Mouse (Mus musculus): Measurements from ENCODE around the gene Rpusd4. TPM values are rescaled to one million over a fixed set of nuclear protein-coding genes. Genes with fewer than 3 reads are reported as not detected.

The Rpusd4 gene
- total RNA-seq, 1 experiment: 28.8 TPM

GRCm38 (mm10) chr9:35318537-35319172, 51.0 kb downstream of the Rpusd4 start:
- no peak for TF ChIP-seq MAFK (IDR thresholded peaks at IDR 0.05; ENCODE audit: insufficient read depth, low read depth, low read length)
- no peak for TF ChIP-seq CHD2 (IDR thresholded peaks at IDR 0.05; ENCODE audit: low read depth, low read length)
- no peak for TF ChIP-seq HCFC1 (IDR thresholded peaks at IDR 0.05; ENCODE audit: borderline replicate concordance, insufficient read depth, low read length)
- no peak for TF ChIP-seq ZC3H11A (IDR thresholded peaks at IDR 0.05; ENCODE audit: borderline replicate concordance, low read depth, low read length)
- TF ChIP-seq ZNF384 (IDR thresholded peaks at IDR 0.05; ENCODE audit: low read depth, low read length): no peak
- in situ Hi-C loops (cut with MboI; ENCODE audit: low sequenced_read_pairs in 2 of 2, unreplicated experiment in 2 of 2): no loop called here
- no peak overlapping the region for H3K27ac ChIP-seq (ENCODE audit: insufficient read depth, low read depth, low read length, poor library complexity, severe bottlenecking)
- peaks cover 0 to 8% of the 10 kb centered on the region in 2 experiments; a peak in 3 of 4 replicates for H3K4me1 ChIP-seq (ENCODE audit: control insufficient read depth in 2 of 2, insufficient read depth in 2 of 2, low read length in 2 of 2, poor library complexity in 1 of 2)
- no peaks in the 10 kb centered on the region for H3K36me3 ChIP-seq (ENCODE audit: control insufficient read depth, insufficient read depth, low read length, poor library complexity, severe bottlenecking)
- no peak overlapping the region for H3K4me3 ChIP-seq (ENCODE audit: insufficient read depth in 1 of 2, low read depth in 1 of 2, low read length in 2 of 2, poor library complexity in 1 of 2, severe bottlenecking in 1 of 2)
- no peak for DNase-seq (ENCODE audit: low read depth, low spot score)
- no peaks in the 10 kb centered on the region for H3K9me3 ChIP-seq (ENCODE audit: control insufficient read depth, insufficient read depth, low read depth, low read length)
- no peak overlapping the region for H3K9ac ChIP-seq (ENCODE audit: insufficient read depth, low read depth, low read length, poor library complexity, severe bottlenecking)

- peaks cover 0 to 8% of the 10 kb centered on the region in 2 experiments; a peak in 3 of 4 replicates for H3K4me1 ChIP-seq (ENCODE audit: control insufficient read depth in 2 of 2, insufficient read depth in 2 of 2, low read length in 2 of 2, poor library complexity in 1 of 2)
Observed at GRCm38 (mm10) chr9:35320288-35320687, 52.6 kb downstream of the Rpusd4 start.

DNA sequence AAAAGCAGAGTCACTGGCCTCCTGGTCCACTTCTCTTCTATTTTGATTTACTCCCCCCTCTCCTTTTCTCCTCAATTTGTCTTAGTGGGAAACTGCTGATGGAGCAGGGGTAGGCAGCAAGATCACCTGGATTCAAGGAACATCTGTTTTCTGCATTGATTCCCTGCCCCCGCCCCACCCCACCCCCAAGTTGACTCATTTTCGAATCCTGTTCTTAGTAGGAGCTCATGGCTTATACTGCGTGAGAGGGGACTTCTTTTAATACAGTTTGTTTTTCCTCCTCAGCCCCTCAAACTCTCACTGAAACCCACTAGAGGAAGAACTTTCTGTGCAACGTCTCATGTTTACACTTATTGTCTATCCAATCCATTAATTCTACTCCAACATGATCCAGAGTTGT, 56.3 kb downstream of the Rpusd4 start:
- no peaks in the 10 kb centered on the region for H3K36me3 ChIP-seq (ENCODE audit: control insufficient read depth, insufficient read depth, low read length, poor library complexity, severe bottlenecking)
- no peak overlapping the region for H3K27ac ChIP-seq (ENCODE audit: insufficient read depth, low read depth, low read length, poor library complexity, severe bottlenecking)
- 0 out of 4 replicates have a peak, but pooled peaks cover 0 to 2% of the 10 kb centered on the region in 2 experiments for H3K4me1 ChIP-seq (ENCODE audit: control insufficient read depth in 2 of 2, insufficient read depth in 2 of 2, low read length in 2 of 2, poor library complexity in 1 of 2)
- DNase-seq (ENCODE audit: low read depth, low spot score): no peak
- no peak overlapping the region for H3K9ac ChIP-seq (ENCODE audit: insufficient read depth, low read depth, low read length, poor library complexity, severe bottlenecking)
- in situ Hi-C loops (cut with MboI; ENCODE audit: low sequenced_read_pairs in 2 of 2, unreplicated experiment in 2 of 2): no loop called here
- H3K4me3 ChIP-seq (ENCODE audit: insufficient read depth in 1 of 2, low read depth in 1 of 2, low read length in 2 of 2, poor library complexity in 1 of 2, severe bottlenecking in 1 of 2): no peak overlapping the region
- no peak for TF ChIP-seq CHD2 (IDR thresholded peaks at IDR 0.05; ENCODE audit: low read depth, low read length)
- no peak for TF ChIP-seq ZC3H11A (IDR thresholded peaks at IDR 0.05; ENCODE audit: borderline replicate concordance, low read depth, low read length)
- no peak for TF ChIP-seq HCFC1 (IDR thresholded peaks at IDR 0.05; ENCODE audit: borderline replicate concordance, insufficient read depth, low read length)
- no peak for TF ChIP-seq MAFK (IDR thresholded peaks at IDR 0.05; ENCODE audit: insufficient read depth, low read depth, low read length)
- no peak for TF ChIP-seq ZNF384 (IDR thresholded peaks at IDR 0.05; ENCODE audit: low read depth, low read length)
- no peaks in the 10 kb centered on the region for H3K9me3 ChIP-seq (ENCODE audit: control insufficient read depth, insufficient read depth, low read depth, low read length)

More at GRCm38 (mm10) chr9:35320288-35320687, 52.6 kb downstream of the Rpusd4 start:
- in situ Hi-C loops (cut with MboI; ENCODE audit: low sequenced_read_pairs in 2 of 2, unreplicated experiment in 2 of 2): no loop called here
- TF ChIP-seq HCFC1 (IDR thresholded peaks at IDR 0.05; ENCODE audit: borderline replicate concordance, insufficient read depth, low read length): no peak
- no peak for TF ChIP-seq ZC3H11A (IDR thresholded peaks at IDR 0.05; ENCODE audit: borderline replicate concordance, low read depth, low read length)
- no peak for TF ChIP-seq ZNF384 (IDR thresholded peaks at IDR 0.05; ENCODE audit: low read depth, low read length)
- no peak for TF ChIP-seq MAFK (IDR thresholded peaks at IDR 0.05; ENCODE audit: insufficient read depth, low read depth, low read length)
- no peak for TF ChIP-seq CHD2 (IDR thresholded peaks at IDR 0.05; ENCODE audit: low read depth, low read length)
- Histone ChIP-seq H3K9ac (ENCODE audit: insufficient read depth, low read depth, low read length, poor library complexity, severe bottlenecking) (no peak overlapping the region), H3K36me3 (ENCODE audit: control insufficient read depth, insufficient read depth, low read length, poor library complexity, severe bottlenecking) (no peaks in the 10 kb centered on the region), H3K27ac (ENCODE audit: insufficient read depth, low read depth, low read length, poor library complexity, severe bottlenecking) (no peak overlapping the region), H3K9me3 (ENCODE audit: control insufficient read depth, insufficient read depth, low read depth, low read length) (no peaks in the 10 kb centered on the region), H3K4me3 (ENCODE audit: insufficient read depth in 1 of 2, low read depth in 1 of 2, low read length in 2 of 2, poor library complexity in 1 of 2, severe bottlenecking in 1 of 2) (no peak overlapping the region)
- no peak for DNase-seq (ENCODE audit: low read depth, low spot score)

DNA sequence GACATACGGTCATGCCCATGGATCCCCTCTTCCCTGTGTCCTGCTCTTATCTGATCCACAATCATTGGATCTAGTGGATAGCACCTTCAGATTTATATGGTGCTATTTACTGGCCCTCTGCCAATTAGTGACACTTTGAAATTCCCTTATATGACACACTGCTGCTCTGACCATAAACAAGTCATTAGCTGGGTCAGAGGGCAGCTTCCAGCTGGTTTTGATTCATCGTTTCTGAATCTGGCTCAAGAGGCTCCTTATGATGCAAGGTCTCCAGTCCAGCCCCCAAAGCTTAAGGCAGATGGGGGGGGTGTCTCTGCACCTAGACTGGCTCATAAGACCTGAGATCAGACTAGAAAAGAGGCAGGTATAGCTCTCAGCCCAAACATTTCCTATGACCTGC, 56.9 kb downstream of the Rpusd4 start:
- TF ChIP-seq CHD2 (IDR thresholded peaks at IDR 0.05; ENCODE audit: low read depth, low read length): no peak
- TF ChIP-seq ZNF384 (IDR thresholded peaks at IDR 0.05; ENCODE audit: low read depth, low read length): no peak
- no peak for TF ChIP-seq HCFC1 (IDR thresholded peaks at IDR 0.05; ENCODE audit: borderline replicate concordance, insufficient read depth, low read length)
- no peak for TF ChIP-seq MAFK (IDR thresholded peaks at IDR 0.05; ENCODE audit: insufficient read depth, low read depth, low read length)
- TF ChIP-seq ZC3H11A (IDR thresholded peaks at IDR 0.05; ENCODE audit: borderline replicate concordance, low read depth, low read length): no peak
- H3K36me3 ChIP-seq (ENCODE audit: control insufficient read depth, insufficient read depth, low read length, poor library complexity, severe bottlenecking): no peaks in the 10 kb centered on the region
- H3K4me3 ChIP-seq (ENCODE audit: insufficient read depth in 1 of 2, low read depth in 1 of 2, low read length in 2 of 2, poor library complexity in 1 of 2, severe bottlenecking in 1 of 2): no peak overlapping the region
- in situ Hi-C loops (cut with MboI; ENCODE audit: low sequenced_read_pairs in 2 of 2, unreplicated experiment in 2 of 2): no loop called here
- H3K9ac ChIP-seq (ENCODE audit: insufficient read depth, low read depth, low read length, poor library complexity, severe bottlenecking): no peak overlapping the region
- DNase-seq (ENCODE audit: low read depth, low spot score): no peak
- H3K27ac ChIP-seq (ENCODE audit: insufficient read depth, low read depth, low read length, poor library complexity, severe bottlenecking): no peak overlapping the region
- no peaks in the 10 kb centered on the region for H3K9me3 ChIP-seq (ENCODE audit: control insufficient read depth, insufficient read depth, low read depth, low read length)
- 0 out of 4 replicates have a peak, but pooled peaks cover 0 to 2% of the 10 kb centered on the region in 2 experiments for H3K4me1 ChIP-seq (ENCODE audit: control insufficient read depth in 2 of 2, insufficient read depth in 2 of 2, low read length in 2 of 2, poor library complexity in 1 of 2)
